Mouse (Mus musculus) liver, embryonic 14.5 days (tissue): ENCODE measurements at regions not wholly inside any gene's neighbourhood (a gene's known extent, or its start where the extent isn't known, plus 50 kb on each side); places are given as distances from the start of the nearest gene placed in this dataset.
A peak's percentile ranks its signal among the peaks of the same experiment; 100 is the strongest.

ENCODE experiments used
- ATAC-seq: fragments of 200-750 bp; cut with Nextera tagmentation; 2 replicates; pipeline ENCODE4 v1.8.0; 2017; ENCODE audit warnings: moderate number of reproducible peaks, mild to moderate bottlenecking, moderate library complexity; ENCODE audit not compliant: insufficient read depth
- DNase-seq, 3 experiments: peaks; one replicate each; pipeline ENCODE4 v3.0.0-alpha.2; 2012 to 2013; ENCODE audit warnings: low read depth in 3 of 3, low spot score in 3 of 3
- H3K27ac ChIP-seq: fragments of 300-500 bp; sonication (generic); 2 replicates; pipeline ENCODE4 v1.5.1; 2014; ENCODE audit warnings: moderate library complexity, mild to moderate bottlenecking, control low read depth, inconsistent platforms
- H3K27me3 ChIP-seq: fragments of 300-500 bp; sonication (generic); 2 replicates; pipeline ENCODE4 v1.6.1; 2014; ENCODE audit warnings: mild to moderate bottlenecking, low read length, moderate library complexity; ENCODE audit not compliant: control insufficient read depth, insufficient read depth
- H3K36me3 ChIP-seq: fragments of 300-500 bp; sonication (generic); replicated peaks from 2 replicates; pipeline ENCODE4 v1.6.1; 2014; ENCODE audit warnings: low read depth; ENCODE audit not compliant: control insufficient read depth, insufficient read depth
- H3K4me1 ChIP-seq, 2 experiments: fragments of 200-500 bp in 1 of 2; fragments of 300-500 bp in 1 of 2; sonication (generic) in 1 of 2; replicated peaks; 2 replicates each; pipeline ENCODE4 v1.6.1; 2012 to 2014; ENCODE audit warnings: antibody characterized with exemption in 1 of 2, inconsistent platforms in 1 of 2, low read length in 1 of 2; ENCODE audit not compliant: control insufficient read depth in 2 of 2, insufficient read depth in 2 of 2
- H3K4me2 ChIP-seq: fragments of 300-500 bp; sonication (generic); 2 replicates; pipeline ENCODE4 v1.6.1; 2014; ENCODE audit warnings: low read depth, mild to moderate bottlenecking, control low read depth, moderate library complexity
- H3K4me3 ChIP-seq, 2 experiments: fragments of 200-500 bp in 1 of 2; fragments of 300-500 bp in 1 of 2; sonication (generic) in 1 of 2; 2 replicates each; pipeline ENCODE4 v1.5.1; 2012 to 2014; ENCODE audit warnings: low read depth in 2 of 2, low read length in 2 of 2, mild to moderate bottlenecking in 2 of 2, control low read depth in 1 of 2, inconsistent platforms in 1 of 2, moderate library complexity in 1 of 2; ENCODE audit not compliant: insufficient read depth in 1 of 2
- H3K9ac ChIP-seq: fragments of 300-500 bp; sonication (generic); replicated peaks from 2 replicates; pipeline ENCODE4 v1.6.1; 2014; ENCODE audit warnings: mild to moderate bottlenecking, control low read depth, moderate library complexity
- H3K9me3 ChIP-seq: fragments of 300-500 bp; sonication (generic); 2 replicates; pipeline ENCODE4 v1.6.1; 2016; ENCODE audit warnings: low read length, mixed read lengths; ENCODE audit not compliant: control insufficient read depth
- CTCF ChIP-seq: IDR thresholded peaks from 2 replicates; pipeline ENCODE4 v1.5.1; 2016; ENCODE audit warnings: antibody characterized with exemption, low read depth, control low read depth
- EP300 ChIP-seq: IDR thresholded peaks from 2 replicates; pipeline ENCODE4 v1.6.1; 2016; ENCODE audit warnings: antibody characterized with exemption, low read depth
- WGBS: fragments of 180-500 bp; shearing (Covaris S2); extraction: QIAGEN DNeasy Blood & Tissue Kit; methylation state at CpG from one replicate; pipeline ENCODE4 v1.1.7; 2014; ENCODE audit not compliant: insufficient replicate concordance; 5-methylcytosine and 5-hydroxymethylcytosine counted together

- no peaks in the 10 kb centered on the region for H3K27me3 ChIP-seq
- H3K9ac ChIP-seq, result no peak overlapping the region
- ATAC-seq (peak; percentile 45), DNase-seq (no peak)
- H3K36me3 ChIP-seq, result no peaks in the 10 kb centered on the region
- H3K4me3 ChIP-seq, result no peak overlapping the region
- H3K4me2 ChIP-seq, result no peak overlapping the region
- 23% methylated on average over 9 of the region's 9 CpGs for WGBS
- no peak overlapping the region; the same call in 1 of the 2 replicates for H3K27ac ChIP-seq
- 0 out of 2 replicates have a peak, but pooled peaks have one; percentile 31 for TF ChIP-seq CTCF
- TF ChIP-seq EP300, result no peak
- H3K9me3 ChIP-seq, result no peaks in the 10 kb centered on the region
- peaks cover 25 to 54% of the 10 kb centered on the region in 2 experiments for H3K4me1 ChIP-seq
Measured at GRCm38 (mm10) chr8:126849411-126850188, 96.0 kb downstream of the Tomm20 start.

- H3K9ac ChIP-seq, result no peak overlapping the region
- H3K9me3 ChIP-seq, result no peaks in the 10 kb centered on the region
- H3K27ac ChIP-seq, result no peak overlapping the region
- no peaks in the 10 kb centered on the region for H3K36me3 ChIP-seq
- WGBS, result 26% methylated on average over 13 of the region's 13 CpGs
- ATAC-seq (no peak), DNase-seq (no peak)
- no peak overlapping the region for H3K4me3 ChIP-seq
- TF ChIP-seq EP300 (no peak), CTCF (no peak)
- H3K4me2 ChIP-seq, result no peak overlapping the region
- H3K4me1 ChIP-seq, result peaks cover 21 to 53% of the 10 kb centered on the region in 2 experiments
- no peaks in the 10 kb centered on the region for H3K27me3 ChIP-seq
Measured at GRCm38 (mm10) chr8:126848369-126849105, 97.1 kb downstream of the Tomm20 start.

GRCm38 (mm10) chr8:126847664-126848353, 97.8 kb downstream of the Tomm20 start:
- peak; percentile 64 for TF ChIP-seq EP300
- no peak for TF ChIP-seq CTCF
- DNase-seq (peak in 1 of 3 experiments; percentile 49), ATAC-seq (peak; percentile 68)
- no peak overlapping the region for H3K27ac ChIP-seq
- no peak overlapping the region for H3K4me2 ChIP-seq
- H3K9ac ChIP-seq, result no peak overlapping the region
- WGBS, result 21% methylated on average over 8 of the region's 8 CpGs
- H3K9me3 ChIP-seq, result no peaks in the 10 kb centered on the region
- H3K27me3 ChIP-seq, result no peaks in the 10 kb centered on the region
- no peaks in the 10 kb centered on the region for H3K36me3 ChIP-seq
- H3K4me1 ChIP-seq, result peaks cover 21 to 52% of the 10 kb centered on the region in 2 experiments
- no peak overlapping the region for H3K4me3 ChIP-seq

- no peak for TF ChIP-seq EP300
- TF ChIP-seq CTCF, result no peak
- Histone ChIP-seq H3K4me2 (no peak overlapping the region), H3K27me3 (no peaks in the 10 kb centered on the region), H3K4me3 (no peak overlapping the region), H3K9ac (no peak overlapping the region), H3K9me3 (no peaks in the 10 kb centered on the region), H3K36me3 (no peaks in the 10 kb centered on the region), H3K4me1 (peaks cover 15 to 46% of the 10 kb centered on the region in 2 experiments), H3K27ac (no peak overlapping the region)
- no peak for DNase-seq
- 12% methylated on average over 3 of the region's 3 CpGs for WGBS
- ATAC-seq, result no peak
Measured at GRCm38 (mm10) chr8:126846188-126846565, 99.5 kb downstream of the Tomm20 start.
